Mouse (Mus musculus) brain, embryonic 18.5 days (tissue): ENCODE results near the gene Atg9a.
"Not testable (repeated sequence)": the region's sequence is repeated elsewhere in the genome, so short reads cannot be mapped to it uniquely, and the experiment has no call there.

Experiments used
- DNase-seq: peaks from one replicate; pipeline ENCODE4 v3.0.0-alpha.2; 2012; ENCODE audit warnings: low read depth, low spot score

Gene Atg9a

DNA sequence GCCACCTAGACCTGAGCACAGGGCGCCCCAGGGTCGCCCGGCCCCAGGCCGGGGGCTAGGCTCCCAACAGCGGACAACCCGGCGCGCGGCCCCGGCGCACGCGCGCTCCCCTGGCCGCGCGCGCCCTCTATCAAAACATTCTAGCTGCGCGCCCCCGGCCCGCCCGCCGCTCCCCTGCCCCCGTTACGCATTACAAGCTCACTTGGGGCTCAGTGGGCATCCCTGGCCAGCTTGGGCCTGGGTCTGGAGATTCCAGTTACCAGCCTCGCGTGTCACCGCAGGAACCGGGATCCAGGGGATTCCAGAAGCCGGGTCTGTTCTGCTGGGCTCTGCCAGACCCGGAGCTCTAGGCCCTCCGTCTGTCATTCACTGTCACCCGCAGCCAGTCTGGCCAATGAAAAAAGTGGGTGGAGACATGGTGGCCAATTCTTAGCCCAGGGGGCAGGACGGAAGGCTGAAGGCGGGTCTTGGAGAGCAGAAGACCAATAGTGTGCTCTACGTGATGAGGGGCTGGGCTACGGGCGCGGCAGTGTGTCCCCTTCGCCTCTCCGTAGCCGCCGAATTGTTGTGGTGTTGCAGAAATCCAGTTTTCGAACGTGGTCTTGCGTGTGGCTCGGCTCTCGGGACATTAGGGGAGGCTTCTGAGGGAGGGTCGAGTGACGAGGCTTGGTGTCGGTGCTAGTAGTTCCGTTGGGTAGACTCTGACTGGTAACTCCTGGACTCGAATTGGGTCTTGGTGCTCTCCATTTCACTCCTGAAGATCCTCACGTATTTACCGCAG lies at the start of gene Atg9a, which contains the start of gene Ankzf1:
Atg9a (minus strand) TSS at position 575 of the 781 bp plus-strand sequence.
Ankzf1 (plus strand) TSS at position 530 of the 781 bp plus-strand sequence.
- DNase-seq, result peak; percentile 98

DNA sequence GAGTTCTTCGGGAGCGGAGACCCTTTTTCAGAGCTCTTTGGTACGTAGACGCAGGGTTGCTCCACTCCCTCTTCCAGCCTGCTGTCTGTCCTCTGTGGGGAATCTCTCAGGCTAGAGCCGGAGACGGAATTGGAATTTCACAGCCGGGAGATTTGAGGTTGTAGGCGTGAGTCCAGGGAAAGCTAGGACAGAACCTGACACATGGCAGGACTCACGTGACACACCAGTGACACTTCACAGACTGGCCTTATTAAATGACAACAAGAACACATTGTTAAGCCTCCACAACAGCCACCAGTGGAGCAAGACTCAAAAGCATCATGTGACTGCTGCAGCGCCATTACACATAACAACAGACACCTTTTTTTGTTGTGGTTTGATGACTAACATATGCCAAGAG lies 47.6 kb upstream of the Atg9a start:
- no peak for DNase-seq

DNA sequence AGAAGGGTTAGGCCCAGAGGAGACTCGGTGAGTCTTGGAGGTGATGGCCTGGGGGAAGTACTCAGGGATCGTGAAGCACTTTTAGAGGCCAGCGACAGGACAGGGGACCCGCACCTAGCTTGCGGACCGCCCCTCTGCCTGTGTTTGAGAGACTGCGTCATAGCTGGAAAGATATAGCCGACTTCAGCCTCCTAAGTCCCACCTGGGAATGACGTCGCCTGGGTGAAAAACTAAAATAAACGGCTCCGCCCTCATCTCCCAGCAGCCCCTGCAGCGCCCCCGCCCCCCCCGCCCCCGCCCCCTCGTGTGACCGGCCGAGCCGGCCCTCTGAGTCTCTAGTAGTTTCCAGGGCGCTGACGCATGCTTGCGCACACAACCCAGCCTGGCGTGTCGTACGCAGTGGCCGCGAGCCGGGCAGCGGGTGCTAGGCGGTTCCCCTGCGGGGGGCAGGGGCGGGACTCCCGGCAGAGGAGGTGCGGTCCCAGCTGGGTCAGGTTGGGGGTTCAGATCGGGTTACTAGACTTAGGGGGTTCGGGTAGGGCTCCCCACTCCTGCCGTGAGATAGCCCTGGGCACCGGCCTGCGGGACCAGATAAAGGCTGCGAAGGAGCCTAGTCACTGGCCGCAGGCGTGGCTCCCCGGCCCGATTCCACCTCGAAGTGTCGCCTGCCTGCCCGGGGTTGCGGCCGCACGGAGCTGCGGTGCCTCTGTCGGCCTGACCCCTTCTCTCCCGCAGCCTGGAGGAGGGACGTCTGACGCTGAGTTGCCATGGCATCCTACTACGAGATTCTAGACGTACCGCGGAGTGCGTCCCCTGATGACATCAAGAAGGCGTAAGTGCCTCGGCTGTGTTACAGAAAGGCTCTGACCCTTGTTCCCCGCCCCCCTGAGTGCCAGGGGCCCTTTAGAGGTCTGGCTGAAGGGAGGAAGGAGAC lies 44.4 kb upstream of the Atg9a start, which contains the start of gene Dnajb2:
Dnajb2 (plus strand) TSS at position 290 of the 934 bp plus-strand sequence.
- no peak for DNase-seq

DNA sequence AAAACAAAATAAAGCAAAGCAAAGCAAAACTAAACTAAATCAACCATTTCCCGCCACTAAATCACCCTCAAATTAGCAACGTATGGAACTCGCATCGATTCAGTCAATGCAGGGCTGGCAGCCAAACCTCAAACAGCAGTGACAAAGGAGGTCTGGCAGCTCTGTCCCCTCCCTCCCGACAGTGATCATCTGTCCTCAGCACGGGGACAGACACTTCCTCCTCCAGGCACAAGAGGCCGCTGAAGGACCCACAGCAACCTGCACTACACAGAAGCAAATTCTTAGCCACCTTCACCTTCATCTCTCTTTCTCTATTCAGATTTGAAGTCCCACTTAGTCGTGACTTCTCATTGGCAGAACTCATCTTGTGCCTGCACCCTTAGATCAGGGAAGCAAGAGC lies 42.6 kb upstream of the Atg9a start:
- DNase-seq, result no peak

DNA sequence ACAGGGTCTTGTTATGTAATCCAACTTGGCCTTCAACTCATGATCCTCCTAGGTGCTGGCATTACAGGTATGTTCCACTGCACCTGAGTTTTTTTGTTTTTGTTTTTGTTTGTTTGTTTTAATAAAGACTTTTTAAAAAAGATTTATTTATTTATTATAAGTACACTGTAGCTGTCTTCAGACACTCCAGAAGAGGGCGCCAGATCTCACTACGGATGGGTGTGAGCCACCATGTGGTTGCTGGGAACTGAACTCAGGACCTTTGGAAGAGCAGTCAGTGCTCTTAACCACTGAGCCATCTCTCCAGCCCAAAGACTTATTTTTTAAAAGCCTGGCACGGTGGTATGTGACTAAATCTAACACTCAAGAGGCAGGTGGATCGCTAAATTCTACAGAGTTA lies 40.5 kb upstream of the Atg9a start:
- DNase-seq, result not testable (repeated sequence)

DNA sequence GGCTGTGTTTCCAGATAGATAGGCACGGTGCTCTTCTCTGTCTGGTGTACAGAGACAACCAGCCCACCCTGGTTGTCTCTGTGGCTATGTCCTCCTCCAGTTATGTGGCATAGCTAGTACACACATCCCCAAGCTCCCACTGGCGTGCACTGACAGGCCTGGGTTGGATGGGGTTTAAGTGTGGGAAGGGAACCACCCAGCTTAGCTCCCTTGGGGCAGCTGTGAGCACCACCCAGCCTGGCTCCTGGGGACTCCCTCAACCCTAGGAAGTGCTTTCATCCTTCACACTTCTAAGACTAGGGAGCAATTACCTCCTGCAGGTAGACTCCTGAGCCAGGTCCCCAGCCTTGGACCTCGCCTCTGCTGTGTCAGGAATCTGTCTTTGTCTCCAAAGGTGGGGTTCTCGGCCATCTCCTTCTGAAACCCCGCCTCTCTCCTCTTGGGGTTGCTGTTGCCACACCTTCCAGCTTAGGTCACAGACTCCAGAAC lies 39.7 kb upstream of the Atg9a start, which contains the start of gene A630095N17Rik:
A630095N17Rik (minus strand) TSS at position 439 of the 489 bp plus-strand sequence.
- no peak for DNase-seq

DNA sequence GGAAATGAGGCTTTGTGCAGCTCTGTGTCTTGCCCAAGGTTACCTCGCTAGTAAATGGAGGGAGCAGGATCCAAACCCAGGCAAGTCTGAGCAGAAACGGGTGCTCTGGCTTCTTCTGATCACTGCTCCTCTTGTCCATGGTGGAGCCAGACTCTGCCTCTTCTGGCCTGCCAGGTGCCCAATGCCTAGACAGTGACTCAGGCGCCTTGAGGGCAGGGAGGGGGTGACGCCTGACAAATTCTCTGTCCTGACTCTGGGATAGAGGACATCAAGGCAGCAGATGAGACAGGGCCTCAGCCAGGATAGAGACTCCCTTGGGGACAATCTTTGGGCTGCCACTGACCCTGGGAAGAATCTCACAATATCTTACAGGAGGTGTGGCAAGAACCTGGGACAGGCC lies 39.2 kb upstream of the Atg9a start:
- no peak for DNase-seq

DNA sequence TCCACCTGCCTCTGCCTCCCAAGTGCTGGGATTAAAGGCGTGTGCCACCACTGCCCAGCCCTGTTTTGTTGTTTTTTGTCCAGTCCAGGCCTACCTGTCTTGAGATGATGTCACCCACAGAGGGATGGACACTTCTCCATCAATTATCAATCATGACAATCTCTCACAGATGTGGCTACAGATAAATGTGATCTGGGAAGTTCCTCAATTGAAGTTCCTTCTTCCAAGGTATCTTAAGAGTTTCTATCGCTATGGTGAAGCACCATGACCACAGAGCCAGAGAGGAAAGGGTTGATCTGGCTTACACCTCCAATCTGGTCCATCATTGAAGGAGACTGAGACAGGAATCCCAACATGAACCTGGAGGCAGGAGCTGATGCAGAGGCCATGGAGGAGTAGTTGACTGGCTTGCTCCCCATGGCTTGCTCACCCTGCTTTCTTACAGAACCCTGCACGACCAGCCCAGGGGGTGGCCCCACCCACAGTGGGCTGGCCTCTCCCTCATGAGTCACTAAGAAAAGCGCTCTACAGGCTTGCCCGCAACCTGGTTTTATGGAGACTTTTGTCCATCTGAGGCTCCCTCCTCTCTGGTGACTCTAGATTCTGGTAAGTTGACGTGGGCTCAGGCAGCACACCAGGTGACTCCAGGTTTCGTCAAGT lies 38.5 kb upstream of the Atg9a start:
- no peak for DNase-seq

DNA sequence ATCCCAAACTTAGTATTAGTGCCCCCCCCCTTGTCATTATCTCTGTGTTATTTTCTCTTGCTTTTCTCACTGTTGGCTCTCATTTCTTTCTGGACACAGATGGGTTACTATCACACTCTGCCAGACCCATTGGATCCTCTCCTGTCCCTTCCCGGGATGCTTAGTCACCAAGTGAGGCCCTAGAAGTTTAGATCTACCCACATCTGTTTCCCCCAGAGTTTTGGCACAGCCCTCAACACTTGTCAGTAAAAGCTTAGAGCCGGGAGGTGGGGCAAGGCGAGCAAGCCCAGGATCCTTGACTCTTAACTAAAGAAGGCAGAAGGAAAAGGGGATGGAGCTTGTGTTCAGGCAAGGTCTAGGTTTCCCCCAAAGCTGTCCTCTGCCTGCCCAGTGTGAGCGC lies 37.2 kb upstream of the Atg9a start:
- DNase-seq, result no peak

DNA sequence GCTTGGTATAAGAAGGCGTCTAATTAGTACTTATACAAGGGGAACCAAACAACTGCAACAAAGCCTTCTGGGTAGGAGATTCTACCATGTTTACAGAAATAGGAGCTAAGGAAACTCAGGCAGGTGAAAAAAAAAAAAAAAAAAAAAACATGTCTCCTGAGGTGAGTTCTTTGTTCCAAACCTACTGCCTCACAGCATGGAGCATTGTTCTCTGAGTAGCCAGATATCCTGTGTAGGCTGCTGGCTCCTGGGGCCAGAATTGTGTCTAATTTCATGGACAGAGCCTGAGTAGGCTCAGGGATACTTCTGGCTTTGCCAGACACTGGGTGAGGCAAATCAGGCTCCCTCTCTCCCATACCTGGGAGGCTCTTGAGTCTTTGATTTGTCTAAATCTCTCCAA lies 35.7 kb upstream of the Atg9a start:
- DNase-seq, result no peak

DNA sequence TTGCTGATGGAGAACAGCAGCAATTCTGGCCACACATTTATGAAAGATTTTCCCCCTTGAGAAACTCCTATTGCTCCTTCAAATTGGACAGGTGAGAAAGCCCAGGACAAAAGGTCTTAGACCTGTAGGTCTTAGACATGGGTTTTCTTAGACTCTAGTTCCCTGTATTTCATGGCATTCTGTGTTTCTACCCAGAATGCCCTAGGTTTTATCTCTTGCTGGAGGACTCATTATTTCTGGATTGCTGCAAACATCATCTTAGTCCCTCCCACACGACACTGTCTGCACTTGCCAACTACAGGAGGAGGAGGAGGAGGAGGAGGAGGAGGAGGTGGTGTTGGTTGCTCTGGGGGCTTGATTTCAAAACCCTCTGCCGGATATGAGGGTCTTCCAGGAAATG lies 34.1 kb upstream of the Atg9a start:
- no peak for DNase-seq

DNA sequence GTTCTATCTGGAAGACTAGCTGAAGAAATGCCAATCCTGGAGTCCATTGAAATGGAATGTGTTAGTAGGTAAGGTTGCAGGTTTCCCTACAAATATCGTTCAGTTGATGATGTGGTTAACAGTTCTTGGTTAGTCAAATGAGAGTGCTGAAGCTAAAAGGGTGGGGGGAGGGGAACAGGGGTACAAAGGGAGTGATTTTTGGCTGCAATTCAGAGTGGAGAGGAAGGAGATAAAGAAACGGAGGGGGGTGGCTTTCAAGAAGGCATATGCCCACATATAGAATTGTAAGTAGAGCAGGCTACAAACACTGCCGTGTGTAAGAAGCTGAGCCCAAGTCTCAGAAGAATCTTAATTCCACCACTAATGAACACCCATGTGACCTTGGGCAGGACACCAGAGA lies 33.5 kb upstream of the Atg9a start:
- DNase-seq, result no peak

DNA sequence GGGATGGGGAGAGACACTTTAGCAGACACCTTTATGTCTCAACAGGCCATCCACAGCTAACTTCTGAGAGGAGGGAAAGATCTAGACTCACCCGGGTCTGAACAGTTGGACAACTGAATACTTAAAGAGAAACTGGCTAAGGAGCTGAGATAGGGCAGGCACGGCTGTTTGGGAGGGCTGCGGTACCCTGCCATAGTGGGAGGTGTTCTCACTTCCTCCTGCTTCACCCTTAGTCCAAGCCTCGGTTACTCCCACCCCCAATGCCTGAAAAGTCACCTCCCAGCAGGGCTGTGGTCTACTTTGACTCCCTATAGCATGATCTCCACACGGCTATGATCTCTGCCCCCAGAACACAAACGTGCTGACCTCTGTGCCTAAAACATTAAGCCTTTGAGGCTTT lies 31.5 kb upstream of the Atg9a start:
- DNase-seq, result no peak

DNA sequence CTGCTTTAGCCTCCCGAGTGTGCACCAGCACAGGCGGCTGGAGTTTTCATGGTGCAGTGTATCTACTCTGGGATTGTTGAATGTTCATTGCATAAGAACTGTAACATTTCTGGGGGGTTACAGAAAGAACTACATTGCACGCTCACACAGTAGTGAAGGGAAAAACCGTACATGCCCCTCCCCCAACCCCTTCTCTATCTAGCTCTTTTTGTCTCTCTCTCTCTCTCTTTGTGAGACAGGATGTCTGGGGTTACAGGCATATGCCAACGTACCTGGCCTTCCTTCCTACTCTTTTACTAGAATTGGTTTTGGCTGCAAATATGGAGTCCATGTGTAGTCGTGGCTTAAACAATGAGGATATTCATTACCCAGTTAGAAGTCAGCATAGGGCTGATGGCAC lies 30.9 kb upstream of the Atg9a start:
- DNase-seq, result no peak

DNA sequence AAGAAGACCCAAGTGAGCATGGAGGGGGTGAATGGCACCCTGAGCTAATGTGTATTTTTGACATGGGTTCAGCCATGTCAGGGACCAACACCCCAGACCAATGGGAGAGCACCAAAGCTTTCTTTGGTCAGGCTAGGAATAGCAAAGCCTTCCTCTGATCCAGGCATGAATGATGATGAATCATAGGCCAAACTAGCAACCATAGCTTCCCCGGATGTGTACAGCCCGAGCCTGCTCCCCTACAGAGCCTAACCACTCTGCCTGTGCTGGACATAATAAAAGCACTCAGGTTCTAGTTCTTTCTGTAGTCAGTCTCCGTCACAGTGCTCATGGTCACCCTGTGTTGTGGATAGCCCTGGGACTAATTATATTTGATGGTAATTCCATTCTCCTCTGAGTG lies 29.5 kb upstream of the Atg9a start:
- no peak for DNase-seq

DNA sequence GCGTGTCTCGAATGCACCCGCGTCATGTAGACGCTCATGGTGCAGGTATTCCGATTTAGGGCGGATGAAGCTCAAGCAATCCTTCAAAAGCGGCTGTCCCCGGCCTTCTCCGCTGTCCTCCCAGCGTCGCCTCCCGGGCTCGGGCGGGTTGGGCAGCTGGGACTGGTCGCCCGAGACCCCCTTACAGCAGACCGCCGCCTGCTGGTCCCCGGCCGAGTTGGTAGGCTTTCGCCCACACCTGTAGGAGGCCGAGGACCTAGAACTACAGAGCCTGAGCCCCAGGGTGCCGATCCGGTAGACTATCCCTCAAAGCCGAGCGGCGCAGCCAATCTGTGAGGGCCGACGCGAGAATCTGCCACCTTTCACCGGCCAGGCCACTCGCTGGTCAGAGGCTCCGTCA lies 27.5 kb upstream of the Atg9a start, which contains the start of gene Tuba4a:
Tuba4a (minus strand) TSS at position 335 of the 400 bp plus-strand sequence.
- no peak for DNase-seq

DNA sequence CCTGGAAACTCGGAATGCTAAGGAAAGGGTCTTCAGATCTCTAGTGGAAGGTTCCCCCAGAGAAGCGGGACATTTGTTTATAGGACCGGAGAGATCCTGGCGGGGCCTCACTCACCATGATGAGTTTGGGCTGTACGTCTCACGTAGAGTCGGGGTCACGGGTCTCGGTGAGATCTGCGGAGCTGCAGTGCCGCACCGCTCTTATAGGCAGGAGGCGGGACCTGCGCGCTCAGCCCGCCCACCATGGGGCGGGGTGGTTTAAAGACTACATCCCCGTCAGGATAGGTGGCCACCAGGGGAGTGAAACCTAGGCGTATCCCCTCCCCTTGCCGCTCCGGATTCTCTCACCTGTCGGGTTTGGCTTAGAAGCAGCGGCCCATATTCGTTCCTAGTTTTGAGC lies 27.1 kb upstream of the Atg9a start:
- no peak for DNase-seq

DNA sequence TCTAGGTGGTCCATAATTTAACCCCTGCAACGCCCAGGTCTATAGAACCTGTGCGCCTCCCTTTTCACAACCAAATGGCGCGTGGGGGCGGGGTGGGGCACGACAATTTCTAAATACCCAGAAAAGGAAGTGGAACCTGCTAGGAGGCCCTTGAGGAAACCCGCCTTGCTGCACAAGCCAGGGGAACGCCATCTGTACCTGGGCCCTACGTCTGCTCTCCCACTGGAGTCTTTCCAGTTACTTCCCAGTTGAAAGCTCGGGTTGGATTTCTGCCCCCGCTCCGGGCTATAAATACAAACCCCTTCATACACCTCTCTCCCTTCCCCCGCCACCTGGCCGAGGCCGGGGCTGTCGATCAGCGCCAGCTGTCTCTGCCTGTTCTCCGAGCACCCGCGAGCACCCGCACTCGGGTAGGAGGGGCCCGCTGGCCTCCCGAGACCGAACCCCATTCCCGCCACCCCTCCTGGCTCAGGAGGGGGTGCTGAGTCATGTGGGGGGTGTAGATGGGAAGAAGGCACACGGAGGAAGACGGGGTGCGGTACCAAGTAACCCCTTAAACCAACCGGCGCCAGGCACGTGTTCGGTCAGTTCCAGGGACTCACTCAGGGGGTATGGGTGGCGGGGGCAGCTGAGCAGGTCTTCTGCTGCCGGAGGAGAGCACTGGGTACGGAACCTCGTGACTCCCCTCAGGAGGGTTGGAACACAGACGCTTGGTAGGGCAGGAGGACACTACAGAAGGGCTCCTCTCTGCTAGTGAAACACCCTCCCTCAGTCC lies 26.4 kb upstream of the Atg9a start:
- DNase-seq, result no peak

DNA sequence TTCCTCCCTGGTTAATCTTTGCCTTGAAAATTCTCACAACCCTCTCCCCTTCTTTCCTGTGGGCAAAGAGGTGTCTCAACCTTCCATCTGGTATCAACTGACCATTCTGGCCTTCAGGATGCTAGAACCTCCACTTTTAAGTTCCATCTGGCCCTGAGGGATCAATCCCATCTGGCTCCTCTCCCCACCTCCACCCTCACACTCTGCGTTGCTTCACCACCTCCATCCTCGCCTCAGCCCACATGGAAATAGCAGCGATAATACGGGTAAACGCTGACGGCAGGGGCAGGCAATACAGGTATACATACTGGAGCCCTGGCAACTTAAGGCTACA lies 25.9 kb upstream of the Atg9a start:
- no peak for DNase-seq

DNA sequence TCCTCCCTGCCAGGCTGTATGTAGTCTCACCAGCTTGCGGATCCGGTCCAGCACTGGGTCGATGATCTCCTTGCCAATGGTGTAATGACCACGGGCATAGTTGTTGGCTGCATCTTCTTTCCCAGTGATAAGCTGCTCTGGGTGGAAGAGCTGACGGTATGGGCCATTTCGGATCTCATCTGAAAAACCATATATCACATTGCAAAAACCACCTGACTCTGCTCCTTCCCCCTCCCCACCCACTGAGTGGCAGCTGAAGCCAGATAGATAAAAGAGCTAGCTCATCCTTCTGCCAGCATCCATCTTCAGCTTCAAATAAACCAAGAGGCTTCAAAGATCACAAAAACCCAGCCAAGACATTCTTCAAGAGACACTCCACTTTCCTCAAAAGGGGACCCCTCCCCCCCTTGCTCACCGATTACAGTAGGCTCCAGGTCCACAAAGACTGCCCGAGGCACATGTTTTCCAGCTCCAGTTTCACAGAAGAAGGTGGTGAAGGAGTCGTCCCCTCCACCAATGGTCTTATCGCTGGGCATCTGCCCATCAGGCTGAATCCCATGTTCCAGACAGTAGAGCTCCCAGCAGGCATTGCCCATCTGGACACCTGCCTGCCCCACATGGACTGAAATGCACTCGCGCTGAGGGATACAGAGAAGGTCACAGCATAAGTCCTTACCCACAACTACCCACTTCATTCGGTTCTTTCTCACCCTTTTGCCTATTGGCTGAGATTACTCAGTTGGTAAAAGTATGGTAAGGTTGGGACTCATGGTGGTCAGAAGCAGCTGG lies 25.0 kb upstream of the Atg9a start:
- DNase-seq, result no peak
